7 mouse cellular contexts compared by ENCODE assay signal in genomic region chr17:65536156-65536555, GRCm38 (mm10). TPM values are rescaled to one million over a fixed set of nuclear protein-coding genes. Genes with fewer than 3 reads are reported as not detected.
DNase-seq lines count a peak whose midpoint lies in the region; ATAC-seq and TF ChIP-seq lines count a peak whose summit lies in the region.

No protein-coding gene starts in this region.

- no peak overlapping the region for H3K27ac ChIP-seq in liver, adult 2 months (replicated peaks; ENCODE audit: insufficient read depth, low read depth, low read length)
- H3K27ac ChIP-seq in liver, embryonic 12.5 days: no peak overlapping the region
- H3K27ac ChIP-seq in forebrain, embryonic 16.5 days (ENCODE audit: low read length): no peak overlapping the region
- no peak overlapping the region for H3K27ac ChIP-seq in limb, embryonic 14.5 days (replicated peaks; ENCODE audit: low read depth, low read length)

- H3K4me2 ChIP-seq in liver, embryonic 12.5 days: no peak overlapping the region
- H3K4me2 ChIP-seq in forebrain, embryonic 16.5 days (ENCODE audit: low read length): no peak overlapping the region
- no peak overlapping the region for H3K4me2 ChIP-seq in limb, embryonic 14.5 days (replicated peaks; ENCODE audit: low read depth, low read length, severe bottlenecking)

- H3K4me3 ChIP-seq in liver, adult 2 months (ENCODE audit: insufficient read depth, low read depth, low read length): no peak overlapping the region
- no peak overlapping the region for H3K4me3 ChIP-seq in liver, embryonic 12.5 days
- H3K4me3 ChIP-seq in forebrain, embryonic 16.5 days (replicated peaks; ENCODE audit: low read length): no peak overlapping the region
- no peak overlapping the region for H3K4me3 ChIP-seq in limb, embryonic 14.5 days (replicated peaks; ENCODE audit: low read length)

- no peaks in the 10 kb centered on the region for H3K79me2 ChIP-seq in liver, adult 2 months (ENCODE audit: control insufficient read depth, insufficient read depth, low read length)

- WGBS in liver, adult 2 months: 15% methylated on average over 3 of the region's 3 CpGs
- WGBS in liver, embryonic 12.5 days (ENCODE audit: insufficient replicate concordance): 13% methylated on average over 3 of the region's 3 CpGs
- WGBS in forebrain, embryonic 16.5 days: 26% methylated on average over 3 of the region's 3 CpGs
- 17% methylated on average over 3 of the region's 3 CpGs for WGBS in limb, embryonic 14.5 days

- peak; percentile 26 for DNase-seq in liver, adult 2 months (ENCODE audit: extremely low read depth, low read depth, low spot score)
- DNase-seq in MN1 (ENCODE audit: low spot score): peak; percentile 36
- DNase-seq in limb, embryonic 14.5 days (ENCODE audit: low spot score): peak; percentile 47

- TF ChIP-seq POLR2A in liver, adult 2 months (IDR thresholded peaks at IDR 0.05; ENCODE audit: extremely low read depth, insufficient read depth, low read length): no peak
- no peak for TF ChIP-seq POLR2A in limb, embryonic 14.5 days (IDR thresholded peaks at IDR 0.05; ENCODE audit: borderline replicate concordance, extremely low read depth, insufficient read depth, insufficient read length)

- TF ChIP-seq CTCF in liver, adult 2 months (IDR thresholded peaks at IDR 0.05; ENCODE audit: low read depth, low read length): peak; percentile 74

- no peaks in the 10 kb centered on the region for H3K4me1 ChIP-seq in liver, adult 2 months (ENCODE audit: control insufficient read depth, insufficient read depth, low read length)
- 0 out of 2 replicates have a peak, but pooled peaks cover 4% of the 10 kb centered on the region for H3K4me1 ChIP-seq in liver, embryonic 12.5 days
- 0 out of 2 replicates have a peak, but pooled peaks cover 3% of the 10 kb centered on the region for H3K4me1 ChIP-seq in forebrain, embryonic 16.5 days (replicated peaks; ENCODE audit: control insufficient read depth, insufficient read depth, low read length)
- H3K4me1 ChIP-seq in limb, embryonic 14.5 days (ENCODE audit: control insufficient read depth, insufficient read depth, low read length): peaks cover 5% of the 10 kb centered on the region; the same call in 1 of the 2 replicates

- H3K36me3 ChIP-seq in liver, adult 2 months (ENCODE audit: control insufficient read depth, insufficient read depth, low read length): no peaks in the 10 kb centered on the region
- no peaks in the 10 kb centered on the region for H3K36me3 ChIP-seq in liver, embryonic 12.5 days
- no peaks in the 10 kb centered on the region for H3K36me3 ChIP-seq in forebrain, embryonic 16.5 days (ENCODE audit: control insufficient read depth, insufficient read depth)
- no peaks in the 10 kb centered on the region for H3K36me3 ChIP-seq in limb, embryonic 14.5 days (ENCODE audit: control insufficient read depth, insufficient read depth, low read length)

- H3K9ac ChIP-seq in liver, adult 2 months (ENCODE audit: low read depth, low read length): no peak overlapping the region
- H3K9ac ChIP-seq in liver, embryonic 12.5 days: no peak overlapping the region
- H3K9ac ChIP-seq in forebrain, embryonic 16.5 days (replicated peaks; ENCODE audit: low read depth, low read length): no peak overlapping the region
- no peak overlapping the region for H3K9ac ChIP-seq in limb, embryonic 14.5 days (ENCODE audit: low read depth, low read length, severe bottlenecking)

- H3K27me3 ChIP-seq in liver, adult 2 months (ENCODE audit: control insufficient read depth, insufficient read depth, low read length): no peaks in the 10 kb centered on the region
- H3K27me3 ChIP-seq in liver, embryonic 12.5 days (replicated peaks): peaks cover 8% of the 10 kb centered on the region
- no peaks in the 10 kb centered on the region for H3K27me3 ChIP-seq in forebrain, embryonic 16.5 days (replicated peaks; ENCODE audit: control insufficient read depth, insufficient read depth, low read length)
- no peaks in the 10 kb centered on the region for H3K27me3 ChIP-seq in limb, embryonic 14.5 days (ENCODE audit: control insufficient read depth, insufficient read depth, low read length)

- no peak for ATAC-seq in liver, embryonic 12.5 days
- peak; percentile 22; the same call in 1 of the 2 replicates for ATAC-seq in cerebellum, adult (ENCODE audit: insufficient number of reproducible peaks, low FRiP score, low TSS enrichment)
- peak; percentile 31; the same call in 1 of the 2 replicates for ATAC-seq in forebrain, embryonic 16.5 days
- no peak for ATAC-seq in limb, embryonic 14.5 days (ENCODE audit: low FRiP score, low read depth)
- ATAC-seq in neutrophil, adult 5-6 weeks (ENCODE audit: extremely low read depth, insufficient number of reproducible peaks, low FRiP score, poor library complexity, severe bottlenecking): 0 out of 2 replicates have a peak, but pooled peaks have one; percentile 36

- H3K9me3 ChIP-seq in liver, embryonic 12.5 days (replicated peaks): no peaks in the 10 kb centered on the region
- H3K9me3 ChIP-seq in forebrain, embryonic 16.5 days (ENCODE audit: control insufficient read depth, low read length): no peaks in the 10 kb centered on the region
- no peaks in the 10 kb centered on the region for H3K9me3 ChIP-seq in limb, embryonic 14.5 days (ENCODE audit: control insufficient read depth, low read length)

RNA-seq across cellular contexts. Expression of gene Tmem232, which starts 4.4 kb away (rescaled TPM):
- not detected in 2 replicates for total RNA-seq in liver, adult 2 months (2014; rRNA removed)
- polyA plus RNA-seq in liver, adult 2 months (2012; rRNA removed): not detected in 2 replicates
- not detected in 2 replicates for polyA plus RNA-seq in liver, embryonic 12.5 days (2016; fragmentation: Nextera tagmentation; extraction: Ambion mirVana)
- polyA plus RNA-seq in forebrain, embryonic 16.5 days (2015; fragmentation: Nextera tagmentation; extraction: Ambion mirVana): 0.49 and 0.57 TPM in 2 replicates
- 0.14 and 0.19 TPM in 2 replicates for polyA plus RNA-seq in limb, embryonic 14.5 days (2012; rRNA removed)
- polyA plus RNA-seq in limb, embryonic 14.5 days (2014; fragmentation: Nextera tagmentation; extraction: Ambion mirVana): 0.19 and 0.44 TPM in 2 replicates
- not detected in 2 replicates for total RNA-seq in neutrophil, adult 5-6 weeks (2017)

Comparison
In these comparisons a context has a peak if more than half of its experiments do, and no peak if none do; other contexts are left out.
1. ATAC-seq: peak in cerebellum, adult (single experiment), forebrain, embryonic 16.5 days (single experiment) and neutrophil, adult 5-6 weeks (single experiment); none in liver, embryonic 12.5 days (single experiment) and limb, embryonic 14.5 days (single experiment).
2. Peak in every context shown above with its lines, with median percentiles within 50 percentile points of each other: DNase-seq.